Mouse (Mus musculus) fibroblast of lung, adult 2 months (primary cell): ENCODE measurements around the gene Trdmt1.
A peak's percentile ranks its signal among the peaks of the same experiment; 100 is the strongest.

Source experiments
- DNase-seq: peaks from one replicate; pipeline ENCODE4 v3.0.0-alpha.2; 2011; ENCODE audit warnings: low read depth

Trdmt1 gene

GRCm38 (mm10) chr2:13557145-13558030, 12.9 kb upstream of the Trdmt1 start:
- peak; percentile 87 for DNase-seq

GRCm38 (mm10) chr2:13556239-13556638, 11.8 kb upstream of the Trdmt1 start:
- DNase-seq = no peak

- no peak for DNase-seq
Measured at GRCm38 (mm10) chr2:13553966-13554365, 9.5 kb upstream of the Trdmt1 start.

- DNase-seq = no peak
Measured at GRCm38 (mm10) chr2:13548749-13549148, 4.3 kb upstream of the Trdmt1 start.

GRCm38 (mm10) chr2:13543519-13544124, 846 bp downstream of the Trdmt1 start:
- DNase-seq = no peak

- DNase-seq = no peak
Measured at GRCm38 (mm10) chr2:13539860-13540259, 4.6 kb downstream of the Trdmt1 start.

DNA sequence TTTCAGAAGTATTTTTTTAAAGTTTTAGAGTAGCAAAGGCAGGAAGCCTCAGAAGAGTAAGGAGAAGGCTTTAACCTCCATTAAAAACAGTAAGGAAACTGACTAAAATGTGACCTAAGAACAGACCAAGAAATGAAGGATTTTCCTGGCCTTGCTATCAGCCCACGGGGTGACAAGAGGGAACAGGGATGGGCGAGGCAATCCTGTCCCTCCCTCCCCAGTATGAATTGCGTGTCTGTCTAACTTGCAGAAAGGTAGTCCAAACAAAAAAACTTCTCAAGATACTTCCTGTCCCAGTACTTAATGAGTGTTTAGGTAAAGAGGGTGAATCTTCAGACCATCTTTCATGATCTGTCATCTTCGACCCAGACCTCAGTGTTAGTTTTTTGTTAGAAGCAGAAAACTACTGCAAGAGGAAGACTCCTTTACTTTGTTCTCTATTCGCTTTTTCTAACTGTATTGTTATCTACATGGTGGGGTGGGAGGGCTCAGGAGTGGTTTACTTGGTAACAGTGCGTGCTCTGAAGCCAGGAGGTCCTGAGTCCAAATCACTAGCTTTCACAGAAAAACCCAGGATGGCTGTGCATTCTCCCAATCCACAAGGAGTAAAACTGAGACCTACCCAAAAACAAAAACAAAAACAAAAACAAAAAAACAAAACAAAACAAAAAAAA, 5.6 kb downstream of the Trdmt1 start:
- DNase-seq = no peak

DNA sequence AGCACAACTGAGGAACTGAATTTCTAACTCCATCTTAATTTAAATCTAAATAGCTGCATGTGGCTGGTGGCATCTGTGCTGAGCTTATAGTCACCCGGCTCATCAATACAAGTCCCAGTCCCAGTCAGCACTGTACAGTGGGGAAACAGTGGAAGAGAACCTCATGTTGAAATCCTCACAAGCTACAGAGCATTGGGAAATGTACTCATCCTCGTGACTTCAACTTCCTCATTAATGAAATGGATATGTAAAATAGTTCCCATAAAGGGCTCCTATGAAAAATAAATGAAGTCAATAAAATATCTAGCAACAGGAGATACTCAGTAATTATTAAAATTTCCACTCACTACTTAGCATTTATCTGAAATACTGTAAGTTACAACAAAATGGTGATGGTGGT, 6.2 kb downstream of the Trdmt1 start:
- DNase-seq = no peak

DNA sequence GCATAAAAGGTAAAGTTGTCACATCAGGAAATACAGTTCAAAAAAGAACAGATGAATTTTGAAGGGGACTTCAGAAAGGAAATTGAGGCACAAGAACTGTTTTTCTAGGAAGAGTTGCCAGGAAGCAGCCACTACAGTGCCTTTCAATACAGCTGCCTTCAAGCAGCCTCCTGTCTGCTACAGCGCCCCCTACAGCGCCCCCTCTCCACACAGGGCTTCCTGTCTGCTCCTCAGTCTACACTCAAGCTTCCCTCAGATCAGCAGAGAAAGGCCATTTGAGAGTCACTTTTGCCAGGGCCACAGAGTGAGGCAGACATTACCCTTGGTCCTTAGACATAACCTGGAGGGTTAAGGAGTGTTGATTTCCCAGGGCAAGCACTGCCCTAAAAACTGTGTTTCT, 6.7 kb downstream of the Trdmt1 start:
- no peak for DNase-seq

- DNase-seq = no peak
Measured at GRCm38 (mm10) chr2:13536747-13537146, 7.7 kb downstream of the Trdmt1 start.

GRCm38 (mm10) chr2:13530639-13531038, 13.8 kb downstream of the Trdmt1 start:
- DNase-seq = no peak

- DNase-seq = no peak
Measured at GRCm38 (mm10) chr2:13529253-13529933, 15.1 kb downstream of the Trdmt1 start.

GRCm38 (mm10) chr2:13527531-13527930, 16.9 kb downstream of the Trdmt1 start:
- no peak for DNase-seq

DNA sequence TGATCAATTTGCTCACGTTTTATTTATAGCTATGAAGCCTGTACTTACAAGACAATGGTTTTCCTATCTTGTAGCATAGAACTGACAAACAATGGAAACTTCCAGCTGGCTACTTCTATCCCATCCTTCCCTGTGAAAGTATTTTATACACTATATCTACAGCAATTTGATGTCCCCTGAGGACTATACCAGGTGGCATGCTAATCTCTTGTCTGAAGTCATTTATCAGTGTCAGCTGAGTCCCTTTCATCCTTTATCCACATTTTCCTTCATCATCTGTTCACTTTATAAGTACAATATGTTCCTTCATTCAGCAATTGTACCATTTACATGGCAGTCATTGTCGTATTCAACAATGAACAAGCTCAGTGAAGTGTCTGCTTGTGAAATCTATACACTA, 17.3 kb downstream of the Trdmt1 start:
- no peak for DNase-seq

DNA sequence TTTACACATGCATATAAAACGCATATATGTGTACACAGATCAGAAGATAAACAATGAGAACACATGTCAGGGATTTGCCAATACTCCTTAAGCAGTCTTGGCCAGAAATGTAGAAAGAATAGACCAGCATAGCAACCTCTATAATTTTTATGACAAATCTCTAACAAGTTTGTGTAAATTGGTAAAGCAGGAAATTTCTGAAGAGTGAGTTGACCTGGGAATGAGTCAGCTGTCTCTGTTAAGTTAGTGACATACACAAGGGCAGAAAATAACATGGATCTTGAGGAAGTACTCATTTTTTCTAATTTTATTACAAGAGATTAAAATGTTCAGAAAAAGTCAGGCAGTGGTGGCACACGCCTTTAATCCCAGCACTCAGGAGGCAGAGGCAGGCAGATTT, 18.3 kb downstream of the Trdmt1 start:
- no peak for DNase-seq

DNA sequence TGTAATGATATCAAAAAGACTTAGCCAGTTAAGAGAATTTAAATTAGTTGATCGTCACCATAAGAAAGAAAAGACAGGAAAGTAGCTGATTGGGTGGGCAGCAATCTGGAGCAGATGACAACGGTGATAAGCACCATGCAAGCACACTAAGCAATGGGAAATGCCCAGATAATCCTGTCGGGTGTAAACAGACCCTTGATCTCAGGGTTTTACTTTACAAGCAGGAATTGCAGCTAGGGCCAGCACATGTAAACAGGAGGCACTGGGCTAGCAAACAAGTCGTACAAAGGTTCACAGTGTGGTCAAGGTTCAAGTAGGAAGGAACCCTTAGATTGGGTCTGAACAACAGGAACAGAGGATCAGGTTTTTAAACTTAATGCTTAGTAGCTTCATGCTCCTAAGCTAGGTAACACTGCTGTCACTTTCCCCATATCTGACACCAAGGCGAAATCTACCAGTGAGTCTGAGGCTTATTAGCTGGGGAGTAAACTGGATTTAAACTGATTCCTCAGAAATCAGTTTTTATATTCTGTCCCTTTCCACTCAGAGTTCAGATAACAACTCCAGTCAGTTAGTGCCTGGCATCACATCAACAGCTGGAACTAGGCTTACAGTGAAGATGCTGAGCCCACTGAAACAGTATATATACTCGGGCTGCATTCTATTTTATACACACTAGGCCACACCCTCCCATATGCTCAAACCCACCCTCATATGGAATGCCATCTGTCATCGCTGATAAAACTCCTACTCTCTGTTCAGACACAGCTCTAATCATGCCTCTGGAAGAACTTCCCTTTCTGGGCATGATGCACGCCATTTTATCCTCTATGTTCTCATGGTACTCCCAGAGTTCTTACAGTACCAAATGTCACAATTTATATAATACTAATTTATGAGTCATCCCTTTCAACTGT, 20.7 kb downstream of the Trdmt1 start:
- DNase-seq = no peak

- no peak for DNase-seq
Measured at GRCm38 (mm10) chr2:13522106-13522505, 22.4 kb downstream of the Trdmt1 start.

- no peak for DNase-seq
Measured at GRCm38 (mm10) chr2:13514949-13515348, 29.5 kb downstream of the Trdmt1 start.

DNA sequence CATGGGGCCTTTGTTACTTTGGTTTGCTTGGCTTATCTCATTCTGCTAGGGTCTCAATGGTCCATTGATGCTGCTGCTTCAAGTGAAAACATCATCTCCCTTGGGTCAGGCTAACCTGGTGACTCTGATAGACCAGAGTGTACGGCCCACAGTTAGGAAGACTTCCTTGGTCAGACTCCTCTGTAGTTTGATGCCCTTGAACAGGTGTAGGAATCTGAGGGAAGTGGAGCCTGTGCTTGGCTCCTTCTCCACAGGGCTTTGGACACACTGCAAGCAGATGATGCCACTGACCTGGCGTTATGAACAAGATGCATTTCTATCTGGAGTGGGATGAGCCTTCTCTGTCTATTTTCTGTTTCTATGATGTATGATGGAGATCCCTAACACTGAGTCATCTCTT, 41.8 kb downstream of the Trdmt1 start:
- no peak for DNase-seq

- DNase-seq = no peak
Measured at GRCm38 (mm10) chr2:13501553-13501952, 42.9 kb downstream of the Trdmt1 start.

- DNase-seq = no peak
Measured at GRCm38 (mm10) chr2:13500298-13500999, 44.0 kb downstream of the Trdmt1 start.
